Mouse (Mus musculus): ENCODE data around the gene Klhl6. TPM values are rescaled to one million over a fixed set of nuclear protein-coding genes. Genes with fewer than 3 reads are reported as not detected.
"Not testable (repeated sequence)": the region's sequence is repeated elsewhere in the genome, so short reads cannot be mapped to it uniquely, and the experiment has no call there.

Gene Klhl6
- 3.9 and 5.0 TPM in 2 replicates for polyA plus RNA-seq (2015; fragmentation: Nextera tagmentation; extraction: Ambion mirVana)

DNA sequence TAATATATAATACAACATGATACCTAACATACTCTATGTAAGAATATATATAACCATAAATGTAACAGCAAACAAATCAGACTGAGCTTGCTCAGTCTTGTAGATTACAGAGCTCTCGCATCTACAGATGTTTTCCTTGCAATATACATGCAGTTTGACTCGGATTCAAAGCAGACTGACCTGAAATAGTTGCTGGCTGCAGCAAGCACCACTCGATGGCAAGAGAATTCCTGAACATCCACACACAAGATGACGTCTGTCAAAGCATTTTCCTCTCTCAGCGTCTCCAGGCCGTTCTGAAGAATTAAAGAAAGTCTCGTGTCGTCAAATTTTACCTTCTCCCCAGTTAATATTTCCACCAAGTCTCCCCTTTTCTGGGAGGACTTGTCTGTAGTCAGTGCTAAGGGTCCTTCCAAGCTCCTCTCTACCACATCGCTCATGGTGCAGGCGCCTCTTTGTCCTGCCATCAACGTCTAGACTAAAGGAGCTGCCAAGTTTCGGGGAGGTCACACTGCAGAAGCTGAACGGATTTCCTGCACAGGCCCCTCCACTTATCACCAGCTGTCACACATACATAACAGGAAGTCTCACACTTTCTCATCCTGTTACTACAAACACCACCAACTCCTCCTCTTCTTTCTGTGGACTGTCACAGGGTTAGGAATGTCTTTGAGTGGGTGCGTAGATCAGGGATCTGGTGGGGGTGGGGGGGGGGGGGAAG, at the start of gene Klhl6:
Gene Klhl6, minus strand, starts transcription at position 501 of the 721 bp plus-strand sequence.
- Histone ChIP-seq H3K4me3 (no peak within 1 kb of the TSS), H3K9ac (no peak within 1 kb of the TSS), H3K27me3 (no peaks in the 10 kb centered on the region), H3K4me1 (no peaks in the 10 kb centered on the region), H3K27ac (no peak within 1 kb of the TSS), H3K9me3 (replicated peaks) (no peaks in the 10 kb centered on the region), H3K4me2 (no peak within 1 kb of the TSS), H3K36me3 (ENCODE audit: poor library complexity, severe bottlenecking) (no peaks in the 10 kb centered on the region)
- no peak for ATAC-seq
- 77% methylated on average over 14 of the region's 14 CpGs for WGBS

DNA sequence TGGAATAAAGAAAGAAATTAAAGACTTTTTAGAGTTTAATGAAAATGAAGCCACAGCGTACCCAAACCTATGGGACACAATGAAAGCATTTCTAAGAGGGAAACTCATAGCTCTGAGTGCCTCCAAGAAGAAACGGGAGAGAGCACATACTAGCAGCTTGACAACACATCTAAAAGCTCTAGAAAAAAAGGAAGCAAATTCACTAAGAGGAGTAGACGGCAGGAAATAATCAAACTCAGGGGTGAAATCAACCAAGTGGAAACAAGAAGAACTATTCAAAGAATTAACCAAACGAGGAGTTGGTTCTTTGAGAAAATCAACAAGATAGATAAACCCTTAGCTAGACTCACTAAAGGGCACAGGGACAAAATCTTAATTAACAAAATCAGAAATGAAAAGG, 44.4 kb upstream of the Klhl6 start:
- not testable (repeated sequence) for H3K36me3 ChIP-seq (ENCODE audit: poor library complexity, severe bottlenecking); H3K4me2 ChIP-seq; H3K9ac ChIP-seq; H3K4me1 ChIP-seq; H3K9me3 ChIP-seq (replicated peaks); H3K27ac ChIP-seq; H3K4me3 ChIP-seq; H3K27me3 ChIP-seq; ATAC-seq
- WGBS = 67% methylated on average over 2 of the region's 4 CpGs

- Histone ChIP-seq H3K4me1 (no peaks in the 10 kb centered on the region), H3K36me3 (ENCODE audit: poor library complexity, severe bottlenecking) (no peaks in the 10 kb centered on the region), H3K9me3 (replicated peaks) (no peaks in the 10 kb centered on the region), H3K27ac (no peak overlapping the region), H3K27me3 (no peaks in the 10 kb centered on the region), H3K9ac (no peak overlapping the region), H3K4me3 (no peak overlapping the region), H3K4me2 (no peak overlapping the region)
- WGBS = 72% methylated on average over 1 of the region's 1 CpGs
- no peak for ATAC-seq
Measured at GRCm38 (mm10) chr16:20022821-20023220, 40.0 kb upstream of the Klhl6 start.

DNA sequence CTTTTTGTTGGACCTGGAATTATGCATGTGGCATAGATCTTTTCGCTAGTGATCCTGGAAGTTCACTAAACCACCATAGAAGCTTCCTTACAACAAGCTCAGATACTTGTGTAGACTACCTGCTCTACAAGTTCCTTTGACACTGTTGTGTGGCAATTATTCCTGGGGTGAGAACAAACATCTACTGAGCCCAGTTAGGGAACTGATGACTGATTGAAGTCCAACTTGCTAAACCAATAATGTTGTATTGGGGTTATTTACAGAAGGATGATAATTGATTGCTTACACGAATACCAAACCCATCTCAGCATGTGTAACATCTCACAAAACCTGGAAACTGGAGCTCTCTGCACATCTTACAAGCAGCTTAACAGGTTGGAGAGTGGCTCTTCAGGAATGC, 39.0 kb upstream of the Klhl6 start:
- 87% methylated on average over 2 of the region's 2 CpGs for WGBS
- no peak overlapping the region for H3K4me3 ChIP-seq
- no peaks in the 10 kb centered on the region for H3K9me3 ChIP-seq (replicated peaks)
- H3K27me3 ChIP-seq = no peaks in the 10 kb centered on the region
- no peak overlapping the region for H3K27ac ChIP-seq
- no peak overlapping the region for H3K9ac ChIP-seq
- no peak overlapping the region for H3K4me2 ChIP-seq
- no peaks in the 10 kb centered on the region for H3K4me1 ChIP-seq
- ATAC-seq = no peak
- H3K36me3 ChIP-seq (ENCODE audit: poor library complexity, severe bottlenecking) = no peaks in the 10 kb centered on the region

- Histone ChIP-seq H3K4me2 (no peak overlapping the region), H3K27me3 (no peaks in the 10 kb centered on the region), H3K9ac (no peak overlapping the region), H3K4me3 (no peak overlapping the region), H3K27ac (no peak overlapping the region), H3K9me3 (replicated peaks) (no peaks in the 10 kb centered on the region), H3K36me3 (ENCODE audit: poor library complexity, severe bottlenecking) (no peaks in the 10 kb centered on the region), H3K4me1 (no peaks in the 10 kb centered on the region)
- ATAC-seq = no peak
Measured at GRCm38 (mm10) chr16:20012647-20013046, 29.8 kb upstream of the Klhl6 start.

- WGBS = 57% methylated on average over 1 of the region's 1 CpGs
- Histone ChIP-seq H3K4me2 (no peak overlapping the region), H3K27ac (no peak overlapping the region), H3K9ac (no peak overlapping the region), H3K9me3 (replicated peaks) (no peaks in the 10 kb centered on the region), H3K27me3 (no peaks in the 10 kb centered on the region), H3K36me3 (ENCODE audit: poor library complexity, severe bottlenecking) (no peaks in the 10 kb centered on the region), H3K4me3 (no peak overlapping the region), H3K4me1 (no peaks in the 10 kb centered on the region)
- no peak for ATAC-seq
Measured at GRCm38 (mm10) chr16:20006066-20006465, 23.2 kb upstream of the Klhl6 start.

DNA sequence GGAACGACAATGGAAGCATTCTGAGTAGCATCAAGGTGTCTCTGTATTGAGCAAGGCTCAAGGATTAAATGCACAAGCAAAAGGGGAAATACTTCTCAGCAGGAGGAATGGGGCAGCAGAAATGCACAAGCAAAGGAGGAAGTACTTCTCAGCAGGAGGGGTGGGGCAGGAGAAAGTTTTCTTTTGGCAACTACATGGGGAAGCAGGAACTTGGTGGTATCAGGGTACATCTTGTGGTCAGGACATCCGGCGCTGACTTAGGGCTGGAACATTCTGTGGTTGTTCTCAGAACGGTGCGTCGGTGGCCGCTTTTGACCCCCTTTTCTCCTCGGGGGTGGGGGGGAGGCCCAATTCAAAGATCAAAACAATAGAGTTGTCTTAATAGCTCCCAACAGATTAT, 17.4 kb upstream of the Klhl6 start:
- not testable (repeated sequence) for H3K4me3 ChIP-seq; ATAC-seq; H3K27me3 ChIP-seq; H3K9me3 ChIP-seq (replicated peaks); H3K27ac ChIP-seq; H3K9ac ChIP-seq; H3K4me1 ChIP-seq; H3K36me3 ChIP-seq (ENCODE audit: poor library complexity, severe bottlenecking); H3K4me2 ChIP-seq
- WGBS = 90% methylated on average over 8 of the region's 8 CpGs

DNA sequence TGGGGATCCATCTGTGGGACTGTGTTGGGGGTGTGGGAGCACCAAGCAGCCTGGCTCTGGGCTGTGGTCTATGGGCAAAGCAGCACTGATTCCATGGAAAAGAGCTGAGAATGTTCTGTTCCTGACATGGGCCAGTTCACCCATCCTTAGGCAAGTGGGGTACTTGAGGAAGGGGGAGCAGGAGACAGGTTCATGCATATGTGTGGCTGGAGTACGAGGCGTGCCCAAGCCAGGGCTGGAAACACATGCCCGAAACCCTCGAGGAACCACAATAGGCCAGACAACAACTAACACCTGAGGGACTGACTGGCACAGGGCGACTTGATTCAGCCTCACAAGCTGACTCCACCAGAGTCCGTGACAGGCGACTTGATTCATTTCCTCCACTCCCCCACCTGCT, 14.8 kb upstream of the Klhl6 start:
- WGBS = 86% methylated on average over 7 of the region's 7 CpGs
- Histone ChIP-seq H3K4me1 (no peaks in the 10 kb centered on the region), H3K9me3 (replicated peaks) (no peaks in the 10 kb centered on the region), H3K27me3 (no peaks in the 10 kb centered on the region), H3K4me3 (no peak overlapping the region), H3K27ac (no peak overlapping the region), H3K9ac (no peak overlapping the region), H3K36me3 (ENCODE audit: poor library complexity, severe bottlenecking) (no peaks in the 10 kb centered on the region), H3K4me2 (no peak overlapping the region)
- no peak for ATAC-seq

DNA sequence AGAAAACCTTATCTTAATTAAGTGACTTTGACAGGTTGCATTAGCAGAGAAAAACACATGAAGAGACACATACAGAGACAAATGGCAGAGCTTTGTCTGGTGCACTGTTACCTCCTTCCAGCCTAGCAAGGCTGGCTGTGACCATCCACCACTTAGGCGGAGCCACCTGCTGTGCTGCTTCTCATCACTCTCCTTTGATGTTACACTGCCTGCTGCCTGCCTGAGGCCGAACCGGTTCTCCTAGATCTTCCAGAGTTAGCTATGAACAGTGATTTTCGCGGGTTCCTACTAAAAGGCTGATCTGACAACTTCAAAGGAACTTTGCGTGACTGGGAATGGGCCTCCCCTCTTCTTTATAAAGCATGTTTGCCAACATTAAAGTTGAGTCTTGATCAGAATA, 14.1 kb upstream of the Klhl6 start:
- H3K4me1 ChIP-seq; H3K9me3 ChIP-seq (replicated peaks); ATAC-seq; H3K27ac ChIP-seq; H3K4me3 ChIP-seq; H3K27me3 ChIP-seq; H3K36me3 ChIP-seq (ENCODE audit: poor library complexity, severe bottlenecking); H3K9ac ChIP-seq; H3K4me2 ChIP-seq: not testable (repeated sequence)
- 14% methylated on average over 6 of the region's 6 CpGs for WGBS

DNA sequence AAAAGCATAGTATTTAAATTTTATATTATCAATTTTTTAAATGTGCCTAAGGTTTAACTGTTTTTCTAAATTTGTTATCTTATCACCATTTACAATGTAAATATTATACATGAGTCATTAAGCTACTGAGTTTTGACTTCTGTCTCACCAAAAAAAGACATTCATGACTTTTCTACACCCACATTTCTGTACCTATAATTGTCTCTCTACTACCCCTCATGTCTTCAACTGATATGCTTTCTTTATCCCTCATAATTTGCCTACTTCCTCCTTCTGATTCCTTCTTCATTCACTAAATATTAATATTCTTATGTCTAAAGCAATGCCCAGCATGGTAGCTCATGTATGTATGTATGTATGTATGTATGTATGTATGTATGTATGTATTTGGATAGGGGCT, 13.0 kb upstream of the Klhl6 start:
- Histone ChIP-seq H3K36me3 (ENCODE audit: poor library complexity, severe bottlenecking) (no peaks in the 10 kb centered on the region), H3K9me3 (replicated peaks) (no peaks in the 10 kb centered on the region), H3K27ac (no peak overlapping the region), H3K4me2 (no peak overlapping the region), H3K4me3 (no peak overlapping the region), H3K9ac (no peak overlapping the region), H3K27me3 (no peaks in the 10 kb centered on the region), H3K4me1 (no peaks in the 10 kb centered on the region)
- no peak for ATAC-seq

- 90% methylated on average over 3 of the region's 3 CpGs for WGBS
- ATAC-seq = no peak
- Histone ChIP-seq H3K27ac (no peak overlapping the region), H3K4me3 (no peak overlapping the region), H3K9me3 (replicated peaks) (no peaks in the 10 kb centered on the region), H3K9ac (no peak overlapping the region), H3K36me3 (ENCODE audit: poor library complexity, severe bottlenecking) (no peaks in the 10 kb centered on the region), H3K27me3 (no peaks in the 10 kb centered on the region), H3K4me2 (no peak overlapping the region), H3K4me1 (no peaks in the 10 kb centered on the region)
Measured at GRCm38 (mm10) chr16:19993278-19993677, 10.4 kb upstream of the Klhl6 start.

- Histone ChIP-seq H3K27me3 (no peaks in the 10 kb centered on the region), H3K9me3 (replicated peaks) (no peaks in the 10 kb centered on the region), H3K4me3 (no peak overlapping the region), H3K4me2 (no peak overlapping the region), H3K36me3 (ENCODE audit: poor library complexity, severe bottlenecking) (no peaks in the 10 kb centered on the region), H3K4me1 (no peaks in the 10 kb centered on the region), H3K27ac (no peak overlapping the region), H3K9ac (no peak overlapping the region)
- ATAC-seq = no peak
Measured at GRCm38 (mm10) chr16:19990536-19990935, 7.7 kb upstream of the Klhl6 start.

DNA sequence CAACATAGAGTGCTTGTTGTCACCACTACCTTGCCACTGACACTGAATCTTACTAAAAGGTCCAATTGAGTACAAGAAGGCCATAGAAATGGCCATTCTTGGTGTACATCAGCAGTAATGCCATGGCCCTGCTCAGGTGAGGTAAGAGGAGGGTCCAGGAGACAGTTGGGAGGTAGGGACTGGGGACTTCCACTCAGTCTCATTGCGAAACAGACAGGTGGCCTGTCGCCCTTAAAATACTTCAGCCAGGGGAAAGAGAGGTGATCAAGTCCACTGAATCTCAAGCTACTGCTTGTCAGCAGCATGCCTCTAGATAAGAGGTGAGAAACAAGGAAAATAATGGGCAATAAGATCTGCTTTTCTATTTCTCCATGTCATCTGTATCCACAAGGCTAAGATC, 4.8 kb upstream of the Klhl6 start:
- Histone ChIP-seq H3K4me3 (no peak overlapping the region), H3K27ac (no peak overlapping the region), H3K9me3 (replicated peaks) (no peaks in the 10 kb centered on the region), H3K9ac (no peak overlapping the region), H3K4me1 (no peaks in the 10 kb centered on the region), H3K36me3 (ENCODE audit: poor library complexity, severe bottlenecking) (no peaks in the 10 kb centered on the region), H3K4me2 (no peak overlapping the region), H3K27me3 (no peaks in the 10 kb centered on the region)
- no peak for ATAC-seq
- WGBS = 79% methylated on average over 2 of the region's 2 CpGs
